In the genomic region with DNA sequence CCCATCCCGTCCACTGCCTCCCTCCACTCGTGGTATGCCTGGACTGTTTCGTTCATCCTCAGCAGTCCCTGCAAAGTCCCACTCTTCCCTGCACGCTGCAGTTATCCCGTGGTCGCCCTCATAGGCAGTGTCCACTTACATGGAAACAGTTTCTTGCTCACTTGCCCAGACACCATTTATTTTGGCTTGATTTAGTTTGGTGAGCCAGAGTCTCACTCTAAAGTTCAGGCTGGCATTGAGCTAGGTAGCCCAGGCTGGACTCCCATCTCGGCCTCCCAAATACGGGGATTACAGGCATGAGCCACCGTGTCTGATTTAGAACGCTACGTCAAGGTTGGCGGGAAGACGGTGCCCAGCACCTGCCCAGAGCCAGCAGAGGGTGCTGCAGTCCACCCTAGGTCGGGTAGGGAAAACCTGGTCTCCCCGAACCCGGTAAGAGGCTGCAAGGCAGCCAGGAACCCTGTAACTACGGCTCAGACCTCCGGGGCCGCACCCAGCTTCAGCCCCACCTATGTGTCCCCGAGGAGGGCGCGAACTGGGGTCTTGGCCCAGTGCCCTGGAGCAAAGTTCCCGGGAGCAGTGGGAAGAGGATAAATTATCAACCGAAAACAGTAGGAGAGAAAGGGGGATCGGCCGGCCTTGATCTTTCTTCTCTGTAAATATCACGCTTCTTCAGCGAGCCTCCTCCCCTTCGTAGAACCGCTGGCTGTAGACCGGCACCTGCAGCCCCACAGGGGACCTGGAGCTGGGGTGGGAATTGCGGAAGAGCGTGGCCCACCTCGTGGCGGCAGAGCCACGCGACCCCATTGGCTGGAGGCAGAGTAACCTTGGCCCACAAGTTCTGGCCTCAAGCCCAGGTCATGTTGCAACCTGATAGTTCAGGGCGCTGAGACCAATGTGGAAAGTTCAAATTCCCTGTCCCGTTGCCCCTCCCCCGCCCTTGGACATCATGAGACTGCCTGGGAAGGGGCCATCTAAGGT, we compare ENCODE assay signal across 8 mouse cellular contexts. TPM values are rescaled to one million over a fixed set of nuclear protein-coding genes. Genes with fewer than 3 reads are reported as not detected.
DNase-seq lines count a peak whose midpoint lies in the region; ATAC-seq and TF ChIP-seq lines count a peak whose summit lies in the region.

No protein-coding gene starts in this region.

- H3K4me1 ChIP-seq in intestine, embryonic 16.5 days (ENCODE audit: control insufficient read depth, insufficient read depth, low read length): 0 out of 2 replicates have a peak, but pooled peaks cover 4% of the 10 kb centered on the region
- H3K4me1 ChIP-seq in liver, embryonic 13.5 days (replicated peaks): peaks cover 16% of the 10 kb centered on the region
- H3K4me1 ChIP-seq in stomach, embryonic 14.5 days (ENCODE audit: control insufficient read depth, insufficient read depth, low read length): 0 out of 2 replicates have a peak, but pooled peaks cover 4% of the 10 kb centered on the region

- H3K27me3 ChIP-seq in intestine, embryonic 16.5 days (replicated peaks; ENCODE audit: control insufficient read depth, insufficient read depth, low read length): peaks cover 12% of the 10 kb centered on the region; the same call in 1 of the 2 replicates
- peaks cover 65% of the 10 kb centered on the region for H3K27me3 ChIP-seq in liver, embryonic 13.5 days
- peaks cover 50% of the 10 kb centered on the region for H3K27me3 ChIP-seq in myocyte (ENCODE audit: control insufficient read depth, insufficient read depth, insufficient read length)
- H3K27me3 ChIP-seq in stomach, embryonic 14.5 days (ENCODE audit: control insufficient read depth, insufficient read depth, low read length): peaks cover 18% of the 10 kb centered on the region

- peak overlapping the region; percentile 93 for H3K4me2 ChIP-seq in intestine, embryonic 16.5 days (ENCODE audit: low read depth, low read length)
- peak overlapping the region; percentile 70 for H3K4me2 ChIP-seq in liver, embryonic 13.5 days
- peak overlapping the region; percentile 13 for H3K4me2 ChIP-seq in myocyte (ENCODE audit: low read depth)
- H3K4me2 ChIP-seq in stomach, embryonic 14.5 days (replicated peaks; ENCODE audit: low read depth, low read length): peak overlapping the region; percentile 94

- TF ChIP-seq CTCF in layer of hippocampus, adult 2 months (conservative IDR thresholded peaks at IDR 0.05): peak; percentile 71

- peak overlapping the region; percentile 17; the same call in 1 of the 2 replicates for H3K4me3 ChIP-seq in layer of hippocampus, adult 2 months
- peak overlapping the region; percentile 59 for H3K4me3 ChIP-seq in intestine, embryonic 16.5 days (ENCODE audit: low read length)
- peak overlapping the region; percentile 59 for H3K4me3 ChIP-seq in liver, embryonic 13.5 days (replicated peaks)
- H3K4me3 ChIP-seq in myocyte: no peak overlapping the region
- H3K4me3 ChIP-seq in stomach, embryonic 14.5 days (ENCODE audit: low read depth, low read length): peak overlapping the region; percentile 46; the same call in 1 of the 2 replicates

- peak; percentile 83 for ATAC-seq in intestine, embryonic 16.5 days
- ATAC-seq in liver, embryonic 13.5 days (ENCODE audit: low read depth): peak; percentile 56
- peak; percentile 61; the same call in 1 of the 2 replicates for ATAC-seq in stomach, embryonic 14.5 days (ENCODE audit: insufficient number of reproducible peaks, insufficient read depth, low FRiP score, low read depth)

- H3ac ChIP-seq in myocyte (ENCODE audit: control insufficient read depth, insufficient read length): no peak overlapping the region

- DNase-seq in layer of hippocampus, adult 2 months (ENCODE audit: low spot score in 2 of 2): no peak
- DNase-seq in layer of hippocampus, adult 9-11 months: no peak
- DNase-seq in embryo, embryonic 10.5 days (ENCODE audit: low spot score): peak; percentile 74
- peak; percentile 78 to 88 for DNase-seq in heart, adult 18-20 months
- peak; percentile 25 for DNase-seq in liver, embryonic 13.5 days

- H3K27ac ChIP-seq in layer of hippocampus, adult 2 months: no peak overlapping the region
- peak overlapping the region; percentile 52 for H3K27ac ChIP-seq in intestine, embryonic 16.5 days (ENCODE audit: low read length)
- H3K27ac ChIP-seq in liver, embryonic 13.5 days: peak overlapping the region; percentile 59
- H3K27ac ChIP-seq in stomach, embryonic 14.5 days (ENCODE audit: low read length): no peak overlapping the region

- no peaks in the 10 kb centered on the region for H3K36me3 ChIP-seq in intestine, embryonic 16.5 days (ENCODE audit: control insufficient read depth, insufficient read depth, low read length)
- H3K36me3 ChIP-seq in liver, embryonic 13.5 days: 0 out of 2 replicates have a peak, but pooled peaks cover 3% of the 10 kb centered on the region
- H3K36me3 ChIP-seq in myocyte (ENCODE audit: control insufficient read depth, insufficient read depth): no peaks in the 10 kb centered on the region
- H3K36me3 ChIP-seq in stomach, embryonic 14.5 days (ENCODE audit: control insufficient read depth, insufficient read depth, low read length): no peaks in the 10 kb centered on the region

- WGBS in intestine, embryonic 16.5 days: 6% methylated on average over 40 of the region's 40 CpGs
- 12% methylated on average over 40 of the region's 40 CpGs for WGBS in liver, embryonic 13.5 days (ENCODE audit: insufficient replicate concordance)
- WGBS in stomach, embryonic 14.5 days: 10% methylated on average over 40 of the region's 40 CpGs

- no peak for TF ChIP-seq POLR2A in myocyte (IDR thresholded peaks at IDR 0.05; ENCODE audit: insufficient read length, low read depth)

- no peaks in the 10 kb centered on the region for H3K9me3 ChIP-seq in intestine, embryonic 16.5 days (ENCODE audit: control insufficient read depth, low read length)
- no peaks in the 10 kb centered on the region for H3K9me3 ChIP-seq in liver, embryonic 13.5 days (replicated peaks)
- no peaks in the 10 kb centered on the region for H3K9me3 ChIP-seq in stomach, embryonic 14.5 days (ENCODE audit: control insufficient read depth, low read depth, low read length)

- no peaks in the 10 kb centered on the region for H3K79me2 ChIP-seq in myocyte (ENCODE audit: control insufficient read depth, insufficient read depth)

- H3K9ac ChIP-seq in intestine, embryonic 16.5 days (ENCODE audit: low read depth, low read length): peak overlapping the region; percentile 69
- peak overlapping the region; percentile 52 for H3K9ac ChIP-seq in liver, embryonic 13.5 days
- no peak overlapping the region for H3K9ac ChIP-seq in stomach, embryonic 14.5 days (replicated peaks; ENCODE audit: low read depth, low read length)

TF ChIP-seq in myocyte, 11 proteins besides CTCF, POLR2A, EP300 and RAD21:
- TF ChIP-seq USF1 (IDR thresholded peaks at IDR 0.05; ENCODE audit: low read depth): no peak
- TF ChIP-seq MYOD1 (IDR thresholded peaks at IDR 0.05; ENCODE audit: control insufficient read depth in 1 of 3, insufficient read length in 2 of 3, low read depth in 2 of 3): peak in 1 of 3 experiments; percentile 4
TF ChIP-seq in myocyte: peak in this region for 1.

RNA-seq across cellular contexts. Expression of a gene that starts 18.1 kb away (rescaled TPM):
- total RNA-seq in layer of hippocampus, adult 2 months (2021): 1 to 10 TPM; 6.2 to 6.7 TPM
- 10 to 100 TPM; 14.1 to 26.6 TPM for total RNA-seq in heart, adult 18-20 months (2021)
- polyA plus RNA-seq in intestine, embryonic 16.5 days (2015; fragmentation: Nextera tagmentation; extraction: Ambion mirVana): 8.2 and 9.5 TPM in 2 replicates
- 8.5 and 9.5 TPM in 2 replicates for polyA plus RNA-seq in liver, embryonic 13.5 days (2015; fragmentation: Nextera tagmentation; extraction: Ambion mirVana)
- polyA plus RNA-seq in myocyte (2012; fragmentation: generic; extraction: Trizol): not detected
- polyA plus RNA-seq in stomach, embryonic 14.5 days (2014; fragmentation: Nextera tagmentation; extraction: Ambion mirVana): 2.7 and 3.6 TPM in 2 replicates

RNA-seq across cellular contexts. Expression of a gene that starts 29.7 kb away (rescaled TPM):
- total RNA-seq in layer of hippocampus, adult 2 months (2021): 10 to 100 TPM; 29.4 to 30.3 TPM
- under 1 TPM; 0.17 to 0.36 TPM for total RNA-seq in heart, adult 18-20 months (2021)
- 2.9 TPM in 2 replicates for polyA plus RNA-seq in intestine, embryonic 16.5 days (2015; fragmentation: Nextera tagmentation; extraction: Ambion mirVana)
- polyA plus RNA-seq in liver, embryonic 13.5 days (2015; fragmentation: Nextera tagmentation; extraction: Ambion mirVana): 0.25 and 0.47 TPM in 2 replicates
- polyA plus RNA-seq in myocyte (2012; fragmentation: generic; extraction: Trizol): 3.3 TPM
- 7.2 and 7.7 TPM in 2 replicates for polyA plus RNA-seq in stomach, embryonic 14.5 days (2014; fragmentation: Nextera tagmentation; extraction: Ambion mirVana)

RNA-seq across cellular contexts. Expression of a gene that starts 41.6 kb away (rescaled TPM):
- 10 to 100 TPM; 29.8 to 32.0 TPM for total RNA-seq in layer of hippocampus, adult 2 months (2021)
- 10 to 100 TPM in 1 of 2 experiments, 1 to 10 TPM in 1; 9.5 to 11.3 TPM for total RNA-seq in heart, adult 18-20 months (2021)
- 26.1 and 27.4 TPM in 2 replicates for polyA plus RNA-seq in intestine, embryonic 16.5 days (2015; fragmentation: Nextera tagmentation; extraction: Ambion mirVana)
- polyA plus RNA-seq in liver, embryonic 13.5 days (2015; fragmentation: Nextera tagmentation; extraction: Ambion mirVana): 13.1 and 13.6 TPM in 2 replicates
- polyA plus RNA-seq in myocyte (2012; fragmentation: generic; extraction: Trizol): 17.1 TPM
- 24.8 and 28.5 TPM in 2 replicates for polyA plus RNA-seq in stomach, embryonic 14.5 days (2014; fragmentation: Nextera tagmentation; extraction: Ambion mirVana)

RNA-seq across cellular contexts. Expression of a gene that starts 43.1 kb away (rescaled TPM):
- total RNA-seq in layer of hippocampus, adult 2 months (2021): 10 to 100 TPM; 49.9 to 53.4 TPM
- 10 to 100 TPM; 22.5 to 25.0 TPM for total RNA-seq in heart, adult 18-20 months (2021)
- polyA plus RNA-seq in intestine, embryonic 16.5 days (2015; fragmentation: Nextera tagmentation; extraction: Ambion mirVana): 84.6 and 109 TPM in 2 replicates
- polyA plus RNA-seq in liver, embryonic 13.5 days (2015; fragmentation: Nextera tagmentation; extraction: Ambion mirVana): 82.4 and 92.4 TPM in 2 replicates
- 51.8 TPM for polyA plus RNA-seq in myocyte (2012; fragmentation: generic; extraction: Trizol)
- 95.2 and 99.0 TPM in 2 replicates for polyA plus RNA-seq in stomach, embryonic 14.5 days (2014; fragmentation: Nextera tagmentation; extraction: Ambion mirVana)

RNA-seq across cellular contexts. Expression of a gene that starts 43.8 kb away (rescaled TPM):
- total RNA-seq in layer of hippocampus, adult 2 months (2021): 10 to 100 TPM; 39.1 to 43.1 TPM
- 10 to 100 TPM; 38.4 to 44.3 TPM for total RNA-seq in heart, adult 18-20 months (2021)
- polyA plus RNA-seq in intestine, embryonic 16.5 days (2015; fragmentation: Nextera tagmentation; extraction: Ambion mirVana): 33.9 and 39.2 TPM in 2 replicates
- 15.2 and 16.5 TPM in 2 replicates for polyA plus RNA-seq in liver, embryonic 13.5 days (2015; fragmentation: Nextera tagmentation; extraction: Ambion mirVana)
- 31.6 TPM for polyA plus RNA-seq in myocyte (2012; fragmentation: generic; extraction: Trizol)
- 34.8 and 34.9 TPM in 2 replicates for polyA plus RNA-seq in stomach, embryonic 14.5 days (2014; fragmentation: Nextera tagmentation; extraction: Ambion mirVana)

Comparison
In these comparisons a context has a peak if more than half of its experiments do, and no peak if none do; other contexts are left out.
1. DNase-seq: peak in embryo, embryonic 10.5 days (single experiment), heart, adult 18-20 months (2 of 2) and liver, embryonic 13.5 days (single experiment); none in layer of hippocampus, adult 2 months (0 of 2) and layer of hippocampus, adult 9-11 months (single experiment).
2. H3K27ac ChIP-seq: peak in intestine, embryonic 16.5 days (single experiment) and liver, embryonic 13.5 days (single experiment); none in layer of hippocampus, adult 2 months (single experiment) and stomach, embryonic 14.5 days (single experiment).
3. H3K4me2 ChIP-seq: peak in every context shown above with its lines; median percentile 94 in stomach, embryonic 14.5 days; 93 in intestine, embryonic 16.5 days; 70 in liver, embryonic 13.5 days; 13 in myocyte.
4. Peak in every context shown above with its lines, with median percentiles within 50 percentile points of each other: ATAC-seq.